Mouse (Mus musculus): ENCODE measurements around the gene Pex11g. TPM values are rescaled to one million over a fixed set of nuclear protein-coding genes. Genes with fewer than 3 reads are reported as not detected.

Gene Pex11g
- total and polyA plus RNA-seq, 3 experiments, result 0.35 to 1.4 TPM; not detected in 1

GRCm38 (mm10) chr8:3495578-3496427, 28.3 kb upstream of the Pex11g start:
- Histone ChIP-seq H3K36me3 (ENCODE audit: control insufficient read depth in 1 of 2, insufficient read depth in 2 of 2, low read length in 2 of 2) (peaks cover 0 to 14% of the 10 kb centered on the region in 2 experiments; a peak in 2 of 4 replicates), H3K9me3 (replicated peaks; ENCODE audit: insufficient read depth, low read length) (no peaks in the 10 kb centered on the region), H3K27ac (ENCODE audit: control insufficient read depth, low read depth, low read length) (no peak overlapping the region), H3K4me1 (ENCODE audit: control insufficient read depth in 1 of 2, insufficient read depth in 2 of 2, low read length in 2 of 2) (peaks cover 0 to 11% of the 10 kb centered on the region in 2 experiments; a peak in 2 of 4 replicates), H3K79me2 (ENCODE audit: control insufficient read depth, insufficient read depth, low read length, poor library complexity) (peaks cover 2% of the 10 kb centered on the region; the same call in 1 of the 2 replicates), H3K27me3 (ENCODE audit: control insufficient read depth in 1 of 2, insufficient read depth in 2 of 2, low read length in 2 of 2) (no peaks in the 10 kb centered on the region; a peak in 1 of 4 replicates), H3K4me3 (ENCODE audit: control insufficient read depth in 1 of 2, insufficient read depth in 1 of 2, low read depth in 2 of 2, low read length in 2 of 2) (no peak overlapping the region), H3K9ac (ENCODE audit: control insufficient read depth, low read depth, low read length, poor library complexity, severe bottlenecking) (no peak overlapping the region)
- TF ChIP-seq GABPA (IDR thresholded peaks at IDR 0.05; ENCODE audit: low read depth, low read length), result no peak
- TF ChIP-seq MAFK (IDR thresholded peaks at IDR 0.05; ENCODE audit: borderline replicate concordance, low read depth, low read length), result no peak
- no peak for TF ChIP-seq ETS1 (IDR thresholded peaks at IDR 0.05; ENCODE audit: low read depth, low read length)
- TF ChIP-seq BHLHE40 (IDR thresholded peaks at IDR 0.05; ENCODE audit: borderline replicate concordance, low read depth, low read length), result no peak
- TF ChIP-seq TCF12 (IDR thresholded peaks at IDR 0.05; ENCODE audit: low read depth, low read length), result no peak
- no peak for DNase-seq (ENCODE audit: low read depth, low spot score)

- Histone ChIP-seq H3K9me3 (replicated peaks; ENCODE audit: insufficient read depth, low read length) (no peaks in the 10 kb centered on the region), H3K27me3 (ENCODE audit: control insufficient read depth in 1 of 2, insufficient read depth in 2 of 2, low read length in 2 of 2) (peaks cover 0 to 2% of the 10 kb centered on the region in 2 experiments; a peak in 3 of 4 replicates), H3K9ac (ENCODE audit: control insufficient read depth, low read depth, low read length, poor library complexity, severe bottlenecking) (peak overlapping the region; percentile 80), H3K4me3 (ENCODE audit: control insufficient read depth in 1 of 2, insufficient read depth in 1 of 2, low read depth in 2 of 2, low read length in 2 of 2) (peak overlapping the region; percentile 89 to 100), H3K27ac (ENCODE audit: control insufficient read depth, low read depth, low read length) (no peak overlapping the region), H3K79me2 (ENCODE audit: control insufficient read depth, insufficient read depth, low read length, poor library complexity) (peaks cover 2% of the 10 kb centered on the region; the same call in 1 of the 2 replicates), H3K36me3 (ENCODE audit: control insufficient read depth in 1 of 2, insufficient read depth in 2 of 2, low read length in 2 of 2) (peaks cover 0 to 11% of the 10 kb centered on the region in 2 experiments; a peak in 2 of 4 replicates), H3K4me1 (ENCODE audit: control insufficient read depth in 1 of 2, insufficient read depth in 2 of 2, low read length in 2 of 2) (peaks cover 0 to 11% of the 10 kb centered on the region in 2 experiments; a peak in 2 of 4 replicates)
- no peak for TF ChIP-seq MAX (IDR thresholded peaks at IDR 0.05; ENCODE audit: low read length)
- TF ChIP-seq GABPA (IDR thresholded peaks at IDR 0.05; ENCODE audit: low read depth, low read length), result no peak
- no peak for TF ChIP-seq GATA1 (IDR thresholded peaks at IDR 0.05; ENCODE audit: low read depth, low read length)
- TF ChIP-seq USF1 (IDR thresholded peaks at IDR 0.05; ENCODE audit: low read depth, low read length), result no peak
- TF ChIP-seq ETS1 (IDR thresholded peaks at IDR 0.05; ENCODE audit: low read depth, low read length), result no peak
- TF ChIP-seq E2F4 (IDR thresholded peaks at IDR 0.05; ENCODE audit: borderline replicate concordance, low read depth, low read length), result no peak
- TF ChIP-seq HCFC1 (IDR thresholded peaks at IDR 0.05; ENCODE audit: low read depth, low read length), result no peak
- no peak for TF ChIP-seq KAT2A (conservative IDR thresholded peaks at IDR 0.05; ENCODE audit: low read depth, low read length)
- no peak for TF ChIP-seq ZNF384 (IDR thresholded peaks at IDR 0.05; ENCODE audit: low read depth, low read length)
- TF ChIP-seq JUND (IDR thresholded peaks at IDR 0.05; ENCODE audit: low read depth, low read length), result no peak
- TF ChIP-seq MYB (IDR thresholded peaks at IDR 0.05; ENCODE audit: low read depth, low read length), result no peak
- TF ChIP-seq TBP (IDR thresholded peaks at IDR 0.05; ENCODE audit: low read depth, low read length), result no peak
- no peak for TF ChIP-seq MYC (IDR thresholded peaks at IDR 0.05; ENCODE audit: low read depth, low read length)
- TF ChIP-seq UBTF (IDR thresholded peaks at IDR 0.05; ENCODE audit: borderline replicate concordance, insufficient read depth, low read depth, low read length), result no peak
- peak; percentile 33 for DNase-seq (ENCODE audit: low read depth, low spot score)
These were observed 26.3 kb upstream of the Pex11g start for GRCm38 (mm10) chr8:3493845-3494208.

All from MEL (cell line).